17 mouse cellular contexts compared by ENCODE assay signal in the genomic region with DNA sequence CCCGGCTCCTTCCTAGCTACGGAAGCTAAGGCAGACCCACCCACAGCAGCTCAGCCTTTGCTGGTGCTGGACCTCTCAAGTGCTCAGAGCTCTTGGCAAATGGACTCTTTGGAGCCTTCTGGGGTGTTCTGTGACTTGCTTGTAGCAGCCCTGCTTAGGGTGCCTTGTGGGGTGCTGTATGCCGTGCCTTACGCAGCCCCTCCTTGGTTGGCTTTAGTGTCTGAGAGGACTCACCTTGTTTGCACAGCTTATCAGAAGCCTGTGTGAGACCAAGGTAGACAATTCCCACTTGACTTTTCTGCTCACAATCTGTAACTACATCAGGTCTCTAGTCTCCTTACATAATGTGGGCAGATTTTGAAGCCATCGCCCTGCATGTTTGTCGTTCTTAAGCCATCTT. TPM values are rescaled to one million over a fixed set of nuclear protein-coding genes. Genes with fewer than 3 reads are reported as not detected.
DNase-seq lines count a peak whose midpoint lies in the region; ATAC-seq lines count a peak whose summit lies in the region.
"Had no signal": no experiment of that assay in that cellular context is flagged by ENCODE, and none has a peak within 500 bp of the region (broad histone marks: within the 10 kb centered on the region; RNA-seq: fewer than 3 reads in every experiment).

No protein-coding gene starts in this region.

- H3K36me3 ChIP-seq in hindbrain, embryonic 12.5 days: peaks cover 78% of the 10 kb centered on the region
- peaks cover 60% of the 10 kb centered on the region for H3K36me3 ChIP-seq in hindbrain, embryonic 16.5 days (ENCODE audit: control insufficient read depth, insufficient read depth, low read length)
- peaks cover 91% of the 10 kb centered on the region for H3K36me3 ChIP-seq in neural tube, embryonic 13.5 days
- H3K36me3 ChIP-seq in intestine, embryonic 15.5 days: peaks cover 29% of the 10 kb centered on the region
- H3K36me3 ChIP-seq in liver, embryonic 12.5 days: peaks cover 91% of the 10 kb centered on the region

- ATAC-seq in hindbrain, embryonic 12.5 days (ENCODE audit: low FRiP score): no peak
- ATAC-seq in hindbrain, embryonic 16.5 days: no peak
- ATAC-seq in neural tube, embryonic 13.5 days (ENCODE audit: low read depth): no peak
- ATAC-seq in intestine, embryonic 15.5 days: peak; percentile 61
- ATAC-seq in liver, embryonic 12.5 days: no peak
- ATAC-seq: liver, postnatal 0 days had no signal

- no peak overlapping the region for H3K9ac ChIP-seq in hindbrain, embryonic 12.5 days
- no peak overlapping the region for H3K9ac ChIP-seq in hindbrain, embryonic 16.5 days (ENCODE audit: low read depth, low read length)
- no peak overlapping the region for H3K9ac ChIP-seq in neural tube, embryonic 13.5 days
- H3K9ac ChIP-seq in intestine, embryonic 15.5 days: no peak overlapping the region
- no peak overlapping the region for H3K9ac ChIP-seq in liver, embryonic 12.5 days
- H3K9ac ChIP-seq: forebrain, postnatal 0 days; hindbrain, embryonic 15.5 days; liver, postnatal 0 days; midbrain, embryonic 13.5 days had no signal

- 0 out of 2 replicates have a peak overlapping the region, but pooled peaks have one; percentile 5 for H3K27ac ChIP-seq in hindbrain, embryonic 12.5 days
- no peak overlapping the region for H3K27ac ChIP-seq in hindbrain, embryonic 16.5 days (ENCODE audit: low read depth, low read length)
- H3K27ac ChIP-seq in neural tube, embryonic 13.5 days (replicated peaks): 0 out of 2 replicates have a peak overlapping the region, but pooled peaks have one; percentile 28
- H3K27ac ChIP-seq in intestine, embryonic 15.5 days: 0 out of 2 replicates have a peak overlapping the region, but pooled peaks have one; percentile 39
- no peak overlapping the region for H3K27ac ChIP-seq in liver, embryonic 12.5 days
- H3K27ac ChIP-seq: hindbrain, embryonic 15.5 days; midbrain, embryonic 13.5 days had no signal

- H3K9me3 ChIP-seq in hindbrain, embryonic 12.5 days (replicated peaks): no peaks in the 10 kb centered on the region
- H3K9me3 ChIP-seq in hindbrain, embryonic 16.5 days (ENCODE audit: control insufficient read depth, low read length): no peaks in the 10 kb centered on the region
- H3K9me3 ChIP-seq in neural tube, embryonic 13.5 days: no peaks in the 10 kb centered on the region
- H3K9me3 ChIP-seq in intestine, embryonic 15.5 days: no peaks in the 10 kb centered on the region
- no peaks in the 10 kb centered on the region for H3K9me3 ChIP-seq in liver, embryonic 12.5 days (replicated peaks)
- H3K9me3 ChIP-seq: hindbrain, embryonic 15.5 days; midbrain, embryonic 13.5 days had no signal

- H3K27me3 ChIP-seq in hindbrain, embryonic 12.5 days: no peaks in the 10 kb centered on the region
- H3K27me3 ChIP-seq in hindbrain, embryonic 16.5 days (replicated peaks; ENCODE audit: control insufficient read depth, insufficient read depth, low read length): no peaks in the 10 kb centered on the region
- H3K27me3 ChIP-seq in neural tube, embryonic 13.5 days: no peaks in the 10 kb centered on the region
- no peaks in the 10 kb centered on the region for H3K27me3 ChIP-seq in intestine, embryonic 15.5 days (replicated peaks)
- no peaks in the 10 kb centered on the region for H3K27me3 ChIP-seq in liver, embryonic 12.5 days (replicated peaks)
- H3K27me3 ChIP-seq: hindbrain, embryonic 15.5 days; midbrain, embryonic 13.5 days had no signal

- no peak overlapping the region for H3K4me2 ChIP-seq in hindbrain, embryonic 12.5 days (replicated peaks)
- H3K4me2 ChIP-seq in hindbrain, embryonic 16.5 days (ENCODE audit: low read length): no peak overlapping the region
- H3K4me2 ChIP-seq in neural tube, embryonic 13.5 days: no peak overlapping the region
- no peak overlapping the region for H3K4me2 ChIP-seq in intestine, embryonic 15.5 days (replicated peaks)
- no peak overlapping the region for H3K4me2 ChIP-seq in liver, embryonic 12.5 days
- H3K4me2 ChIP-seq: hindbrain, embryonic 15.5 days; midbrain, embryonic 13.5 days had no signal

- 96% methylated on average over 6 of the region's 6 CpGs for WGBS in hindbrain, embryonic 12.5 days
- WGBS in hindbrain, embryonic 16.5 days: 86% methylated on average over 6 of the region's 6 CpGs
- WGBS in neural tube, embryonic 13.5 days: 94% methylated on average over 6 of the region's 6 CpGs
- 77% methylated on average over 6 of the region's 6 CpGs for WGBS in intestine, embryonic 15.5 days
- WGBS in liver, embryonic 12.5 days (ENCODE audit: insufficient replicate concordance): 85% methylated on average over 6 of the region's 6 CpGs

- H3K4me3 ChIP-seq in hindbrain, embryonic 12.5 days: no peak overlapping the region
- H3K4me3 ChIP-seq in hindbrain, embryonic 16.5 days (ENCODE audit: low read length): no peak overlapping the region
- H3K4me3 ChIP-seq in neural tube, embryonic 13.5 days: no peak overlapping the region
- no peak overlapping the region for H3K4me3 ChIP-seq in intestine, embryonic 15.5 days (replicated peaks)
- H3K4me3 ChIP-seq in liver, embryonic 12.5 days: no peak overlapping the region
- H3K4me3 ChIP-seq: hindbrain, embryonic 15.5 days; midbrain, embryonic 13.5 days had no signal

- DNase-seq in neural tube, embryonic 10.5 days (ENCODE audit: extremely low spot score, low spot score): no peak
- DNase-seq in ovary, postnatal 36 days (ENCODE audit: low spot score): no peak
- DNase-seq: cerebellum, adult 2 months; forebrain, postnatal 0 days; kidney, adult 2 months; kidney, postnatal 25 days; liver; liver, postnatal 0 days; right cerebral cortex, postnatal 4 days; thymus, postnatal 14 days had no signal

- peaks cover 10% of the 10 kb centered on the region for H3K4me1 ChIP-seq in hindbrain, embryonic 12.5 days
- 0 out of 2 replicates have a peak, but pooled peaks cover 3% of the 10 kb centered on the region for H3K4me1 ChIP-seq in hindbrain, embryonic 16.5 days (ENCODE audit: control insufficient read depth, insufficient read depth, low read depth, low read length)
- no peaks in the 10 kb centered on the region for H3K4me1 ChIP-seq in neural tube, embryonic 13.5 days (replicated peaks)
- H3K4me1 ChIP-seq in intestine, embryonic 15.5 days (replicated peaks): peaks cover 17% of the 10 kb centered on the region
- H3K4me1 ChIP-seq in liver, embryonic 12.5 days: no peaks in the 10 kb centered on the region
- H3K4me1 ChIP-seq: hindbrain, embryonic 15.5 days; midbrain, embryonic 13.5 days had no signal

RNA-seq across cellular contexts. Expression of a gene that starts 20.8 kb away (rescaled TPM):
- 50.8 and 54.1 TPM in 2 replicates for polyA plus RNA-seq in hindbrain, embryonic 12.5 days (2016; fragmentation: Nextera tagmentation; extraction: Ambion mirVana)
- polyA plus RNA-seq in hindbrain, embryonic 16.5 days (2015; fragmentation: Nextera tagmentation; extraction: Ambion mirVana): 39.7 and 43.1 TPM in 2 replicates
- 46.1 and 46.7 TPM in 2 replicates for polyA plus RNA-seq in neural tube, embryonic 13.5 days (2015; fragmentation: Nextera tagmentation; extraction: Ambion mirVana)
- 41.4 and 42.4 TPM in 2 replicates for polyA plus RNA-seq in intestine, embryonic 15.5 days (2015; fragmentation: Nextera tagmentation; extraction: Ambion mirVana)
- 20.0 and 20.3 TPM in 2 replicates for polyA plus RNA-seq in liver, embryonic 12.5 days (2016; fragmentation: Nextera tagmentation; extraction: Ambion mirVana)

RNA-seq across cellular contexts. Expression of a gene that starts 34.6 kb away (rescaled TPM):
- 6.7 and 7.9 TPM in 2 replicates for polyA plus RNA-seq in hindbrain, embryonic 12.5 days (2016; fragmentation: Nextera tagmentation; extraction: Ambion mirVana)
- polyA plus RNA-seq in hindbrain, embryonic 16.5 days (2015; fragmentation: Nextera tagmentation; extraction: Ambion mirVana): 16.6 and 19.5 TPM in 2 replicates
- polyA plus RNA-seq in neural tube, embryonic 13.5 days (2015; fragmentation: Nextera tagmentation; extraction: Ambion mirVana): 14.3 and 14.4 TPM in 2 replicates
- 3.5 and 4.5 TPM in 2 replicates for polyA plus RNA-seq in intestine, embryonic 15.5 days (2015; fragmentation: Nextera tagmentation; extraction: Ambion mirVana)
- polyA plus RNA-seq in liver, embryonic 12.5 days (2016; fragmentation: Nextera tagmentation; extraction: Ambion mirVana): 0.11 and 0.30 TPM in 2 replicates

Comparison
In these comparisons a context has a peak if more than half of its experiments do, and no peak if none do; other contexts are left out.
1. H3K27ac ChIP-seq: peak in hindbrain, embryonic 12.5 days (single experiment), neural tube, embryonic 13.5 days (single experiment) and intestine, embryonic 15.5 days (single experiment); none in hindbrain, embryonic 16.5 days (single experiment) and liver, embryonic 12.5 days (single experiment).